Mouse (Mus musculus) G1E (cell line): ENCODE measurements around the gene 1700061G19Rik.

Experiments used
- CTCF ChIP-seq: IDR thresholded peaks from 2 replicates; pipeline ENCODE4 v1.5.1; 2012; ENCODE audit warnings: low read depth, low read length, inconsistent platforms, mixed read lengths
- GATA1 ChIP-seq: IDR thresholded peaks from 2 replicates; pipeline ENCODE4 v1.6.1; 2012; ENCODE audit warnings: borderline replicate concordance, low read length, inconsistent platforms, mixed read lengths
- GATA2 ChIP-seq: IDR thresholded peaks from 2 replicates; pipeline ENCODE4 v1.6.1; 2012; ENCODE audit warnings: low read depth, low read length, inconsistent platforms, borderline replicate concordance
- POLR2AphosphoS5 ChIP-seq: IDR thresholded peaks from 2 replicates; pipeline ENCODE4 v1.6.1; 2012; ENCODE audit warnings: low read depth, low read length, inconsistent platforms; ENCODE audit not compliant: insufficient replicate concordance
- TAL1 ChIP-seq: conservative IDR thresholded peaks from 2 replicates; pipeline ENCODE4 v1.6.1; 2012; ENCODE audit warnings: low read depth, low read length, inconsistent platforms, mixed read lengths

- TF ChIP-seq CTCF: no peak
- TF ChIP-seq GATA1: no peak
- no peak for TF ChIP-seq TAL1
- no peak for TF ChIP-seq GATA2
- TF ChIP-seq POLR2AphosphoS5: no peak
Measured at GRCm38 (mm10) chr17:56902698-56903097, 27.4 kb downstream of the 1700061G19Rik start.
